Mouse (Mus musculus) cerebral cortex, adult 2 months (tissue): ENCODE measurements around the gene Btbd35f13.

Experiments used
- WGBS: fragments of 180-500 bp; shearing (Covaris S2); methylation state at CpG from one replicate; pipeline ENCODE4 v1.1.7; 2018; 5-methylcytosine and 5-hydroxymethylcytosine counted together

Gene Btbd35f13

GRCm38 (mm10) chrX:33656872-33657271 lies at the start of gene Btbd35f13:
Gene Btbd35f13, plus strand, starts transcription at chrX:33657172.
- WGBS, result 86% methylated on average over 2 of the region's 3 CpGs

- WGBS, result no CpG with 5 or more reads among the region's 3 CpGs
Measured at GRCm38 (mm10) chrX:33702249-33702648, 45.3 kb downstream of the Btbd35f13 start, which contains the start of gene Btbd35f14. Gene Btbd35f14, minus strand, starts transcription at chrX:33702349.
